Mouse (Mus musculus) gastrocnemius, postnatal 4 days (tissue): ENCODE measurements around the gene Ctnnal1. TPM values are rescaled to one million over a fixed set of nuclear protein-coding genes. Genes with fewer than 3 reads are reported as not detected.
"Not testable (repeated sequence)": the region's sequence is repeated elsewhere in the genome, so short reads cannot be mapped to it uniquely, and the experiment has no call there.

Experiments
- DNase-seq, 2 experiments: peaks; one replicate each; pipeline ENCODE4 v3.0.0; 2021 to 2022; ENCODE audit warnings: low spot score in 2 of 2, mixed read lengths in 2 of 2
- long read RNA-seq, 2 experiments: library from polyadenylated mRNA; stranded (forward); transcript quantifications; one replicate each; pipeline ENCODE4 v2.0.0; 2021
- total RNA-seq, 2 experiments: library from RNA; stranded (reverse); gene quantifications; 2 replicates each; pipeline ENCODE4 v1.2.3; 2021

Gene Ctnnal1
- 10 to 100 TPM; 22.7 to 25.1 TPM for total RNA-seq
- long read RNA-seq, experiment 1, transcript Ctnnal1-201 (19 exons, 3,664 nt) = major isoform, 51 of 61 reads
- long read RNA-seq, experiment 1, partial matches to known transcripts = 2 of 61 reads
- long read RNA-seq, experiment 1, other reads (novel, unspliced or antisense) = 8 of 61 reads
- long read RNA-seq, experiment 2, transcript Ctnnal1-201 (19 exons, 3,664 nt) = major isoform, 23 of 39 reads
- long read RNA-seq, experiment 2, partial matches to known transcripts = 6 of 39 reads
- long read RNA-seq, experiment 2, other reads (novel, unspliced or antisense) = 10 of 39 reads

DNA sequence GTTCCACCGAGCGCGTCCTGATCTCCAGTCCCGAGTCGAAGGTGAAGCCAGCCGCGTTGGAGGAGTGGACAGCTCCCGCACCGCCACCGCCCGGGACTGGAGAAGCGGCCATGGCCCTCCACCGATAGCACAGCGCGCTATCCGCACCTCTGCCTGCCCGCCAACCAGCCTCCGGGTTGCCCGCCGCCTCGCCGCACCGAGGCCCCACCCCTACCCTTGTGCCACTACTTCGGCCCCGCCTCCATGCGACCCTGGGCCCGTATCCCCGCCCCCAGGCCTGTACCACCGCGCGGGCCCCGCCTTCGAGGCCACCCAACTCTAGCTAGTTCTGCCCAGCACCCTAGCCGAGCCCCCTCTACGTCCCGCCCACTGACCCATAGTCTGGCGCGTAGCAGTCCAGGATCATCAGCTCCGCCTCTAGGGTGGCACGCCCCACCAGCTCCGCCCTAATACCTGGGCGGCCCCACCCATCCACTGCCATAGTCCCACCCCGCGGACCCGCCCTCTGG is at the start of gene Ctnnal1:
Gene Ctnnal1 (minus strand): TSS at position 186 of the 509 bp plus-strand sequence.
- peak; percentile 71 to 81 for DNase-seq

DNA sequence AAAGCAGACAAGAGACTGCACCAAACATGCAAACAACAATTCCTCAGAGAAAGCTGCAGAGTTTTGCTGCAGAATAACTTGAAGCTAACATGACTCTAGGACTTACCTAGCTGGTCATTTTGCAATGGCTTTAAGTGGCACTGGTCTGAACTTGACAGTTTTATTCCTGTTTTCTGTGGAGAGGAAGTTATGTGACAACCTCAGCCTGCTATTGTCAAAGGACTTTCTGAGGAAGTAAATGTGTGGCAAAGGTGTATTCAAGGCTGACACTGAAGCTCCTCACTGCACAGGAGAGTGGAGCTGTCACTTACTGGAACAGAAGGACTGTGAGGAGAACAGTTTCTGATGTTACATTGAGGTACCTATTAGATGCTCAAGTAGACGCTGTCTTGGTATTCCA is 49.8 kb upstream of the Ctnnal1 start:
- no peak for DNase-seq

DNA sequence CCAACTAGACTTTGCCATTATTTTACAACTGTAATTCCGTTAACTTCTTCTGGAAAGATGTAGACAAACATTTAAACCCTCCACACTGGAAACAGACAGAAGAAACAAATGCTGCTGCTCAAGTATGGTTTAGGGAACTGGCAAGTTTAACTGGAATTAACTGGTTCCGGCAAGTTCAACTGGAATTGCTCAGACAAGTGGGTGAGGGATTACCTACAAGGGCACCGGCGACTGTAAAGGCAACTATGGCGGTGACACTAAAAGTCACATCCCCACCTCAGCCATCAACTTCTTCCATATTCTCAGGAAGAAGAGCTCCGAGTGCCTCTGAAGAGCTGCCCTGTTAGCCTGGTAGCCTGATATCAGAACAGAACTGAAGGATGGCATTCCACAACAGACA is 49.4 kb upstream of the Ctnnal1 start:
- no peak for DNase-seq

DNA sequence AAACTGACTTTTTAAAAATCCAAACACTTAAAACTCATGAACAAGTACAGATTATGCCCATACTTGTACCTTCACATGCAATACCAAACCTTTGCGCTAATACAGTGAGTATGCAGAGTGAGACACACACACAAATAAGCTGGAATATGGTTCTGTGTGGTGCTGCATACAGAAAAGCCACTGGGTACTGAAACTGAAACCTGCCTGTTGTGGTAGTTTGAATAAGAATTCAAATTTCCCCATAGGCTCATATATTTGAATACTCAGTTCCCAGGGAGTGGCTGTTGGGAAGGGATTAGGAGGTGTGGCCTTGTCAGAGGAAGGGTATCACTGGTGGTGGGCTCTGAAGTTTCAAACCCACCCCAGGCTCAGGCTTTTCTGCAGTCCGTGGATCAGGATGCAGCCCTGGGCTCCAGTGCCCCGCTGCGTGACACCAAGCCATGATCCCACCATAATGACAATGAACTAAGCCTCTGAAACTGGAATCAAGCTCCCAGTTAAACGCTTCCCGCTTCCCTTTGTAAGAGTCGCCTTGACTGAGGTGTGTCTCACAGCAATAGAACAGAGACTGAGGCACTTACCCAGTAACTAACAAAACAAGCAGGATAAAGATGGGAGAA is 47.5 kb upstream of the Ctnnal1 start:
- no peak for DNase-seq

DNA sequence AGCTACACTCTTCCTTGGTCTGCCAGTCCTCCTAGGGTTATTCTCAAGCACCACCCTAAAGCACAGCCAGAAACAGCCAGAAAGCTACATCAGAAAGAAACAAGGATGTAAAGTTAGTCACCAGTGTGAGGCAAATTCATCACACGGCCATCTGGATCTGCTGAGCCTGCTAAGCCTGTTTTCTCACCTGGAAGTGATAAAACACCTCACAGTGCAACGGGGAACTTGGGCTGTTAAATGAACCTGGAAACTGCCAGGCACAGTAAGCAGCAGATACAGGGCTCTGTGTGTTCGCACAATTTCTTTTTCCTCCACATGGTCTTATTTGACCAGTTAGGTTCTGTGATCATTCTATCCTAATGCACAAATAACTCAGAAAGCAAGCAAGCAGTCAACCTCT is 44.6 kb upstream of the Ctnnal1 start:
- DNase-seq = no peak

DNA sequence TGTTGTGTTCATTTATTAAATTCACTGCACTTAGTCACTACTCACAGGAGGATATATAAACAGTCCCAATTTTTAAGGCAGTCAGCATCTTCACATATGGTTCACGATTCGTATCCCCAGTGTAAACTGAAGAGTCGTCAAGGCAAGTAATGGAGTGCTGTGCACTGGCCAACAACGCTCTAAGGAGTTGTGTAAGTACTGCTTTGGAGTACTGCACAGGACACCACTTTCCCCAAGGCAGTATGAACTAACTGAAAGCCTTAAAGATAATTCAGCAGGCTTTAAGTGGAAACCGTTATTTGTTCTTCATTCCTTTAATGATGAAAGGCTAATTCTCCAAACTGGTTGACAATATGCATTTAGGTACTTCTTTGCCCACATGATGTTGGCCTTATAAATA is 42.7 kb upstream of the Ctnnal1 start:
- no peak for DNase-seq

DNA sequence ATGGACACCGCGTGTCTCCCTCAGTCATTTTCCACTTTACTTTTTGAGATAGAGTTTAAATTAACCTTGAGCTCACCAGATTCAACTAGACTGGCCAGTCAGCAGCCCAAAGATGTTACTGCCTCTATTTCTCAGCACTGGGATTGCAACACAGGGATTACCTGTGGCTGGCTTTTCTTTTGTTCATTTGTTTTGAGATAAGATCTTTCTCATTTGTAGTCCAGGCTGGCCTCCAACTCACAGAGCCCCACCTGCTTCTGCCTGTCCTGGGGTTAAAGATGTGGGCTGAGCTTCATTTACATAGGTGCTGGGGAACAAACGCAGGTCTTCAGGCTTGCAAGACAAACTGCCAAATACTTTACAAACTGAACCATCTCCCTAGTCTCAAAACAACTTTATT is 41.9 kb upstream of the Ctnnal1 start:
- DNase-seq = no peak

DNA sequence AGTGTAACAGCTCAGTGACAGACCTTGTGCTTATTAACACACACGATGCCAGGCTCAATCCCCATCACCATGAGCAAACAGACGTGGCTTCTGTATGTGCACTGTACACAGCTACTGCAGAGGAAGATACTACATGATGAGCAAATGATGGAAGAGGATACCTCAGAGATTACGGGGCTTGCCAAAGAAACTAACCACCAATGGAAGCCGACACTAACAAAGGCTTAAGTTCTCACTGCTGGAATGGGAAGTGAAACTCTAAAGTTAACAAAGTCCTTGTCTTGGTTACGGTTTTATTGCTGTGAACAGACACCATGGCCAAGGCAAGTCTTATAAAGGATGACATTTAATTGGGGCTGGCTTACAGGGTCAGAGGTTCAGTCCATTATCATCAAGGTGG is 40.5 kb upstream of the Ctnnal1 start:
- DNase-seq = no peak

DNA sequence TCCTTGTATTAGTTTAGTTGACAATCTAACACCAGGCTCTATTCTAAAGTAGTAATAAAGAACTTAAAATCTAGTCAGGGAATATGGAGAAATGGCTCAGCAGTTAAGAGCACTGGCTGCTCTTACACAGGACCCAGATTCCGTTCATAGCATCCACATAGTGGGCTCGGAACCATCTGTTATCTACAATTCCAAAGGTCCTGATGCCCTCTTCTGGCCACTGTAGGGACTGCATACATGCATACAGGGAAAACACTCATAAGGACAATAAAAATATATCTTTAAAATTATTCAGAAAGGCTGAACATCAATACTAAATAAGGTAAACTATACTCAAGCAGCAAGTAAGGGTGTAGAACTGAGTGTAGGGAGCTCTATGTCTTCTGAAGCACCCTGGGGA is 36.7 kb upstream of the Ctnnal1 start:
- DNase-seq = no peak

DNA sequence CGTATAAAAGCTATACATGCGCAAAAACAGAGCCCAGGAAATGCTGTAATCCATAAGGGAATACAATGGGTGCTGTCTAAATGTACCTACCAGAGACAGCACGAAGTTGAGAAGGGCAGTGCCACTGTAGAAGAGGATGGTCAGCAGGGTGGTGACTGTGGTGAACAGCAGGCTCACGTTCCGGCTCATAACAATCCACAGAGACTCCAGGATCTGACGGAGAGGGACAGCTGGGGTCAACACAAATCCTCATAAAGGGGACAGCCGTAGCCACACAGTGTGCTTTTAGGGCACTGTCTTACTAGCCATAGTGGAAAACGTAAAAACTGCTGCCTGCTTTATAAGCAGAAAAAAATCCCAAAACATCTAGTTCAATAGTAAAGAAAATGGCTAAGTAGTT is 34.2 kb upstream of the Ctnnal1 start:
- no peak for DNase-seq

DNA sequence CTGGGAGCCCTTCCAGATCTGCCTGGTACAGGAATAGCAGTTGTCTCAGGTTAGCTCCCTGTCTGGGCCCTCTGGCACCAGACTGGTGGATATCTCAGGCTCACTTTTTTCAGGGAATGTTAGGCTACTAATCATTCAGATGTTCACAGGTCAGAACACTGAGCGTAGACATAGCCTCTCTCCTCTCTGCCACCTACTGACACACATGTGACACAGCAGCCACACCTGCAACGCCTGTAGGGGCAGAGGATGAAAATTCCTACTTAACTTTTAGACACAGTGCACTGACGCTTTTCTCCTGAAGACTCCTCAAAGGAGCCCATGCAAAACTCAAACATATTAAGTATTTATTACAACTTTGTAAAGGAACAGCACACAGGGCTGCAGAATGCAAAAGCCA is 32.5 kb upstream of the Ctnnal1 start:
- no peak for DNase-seq

DNA sequence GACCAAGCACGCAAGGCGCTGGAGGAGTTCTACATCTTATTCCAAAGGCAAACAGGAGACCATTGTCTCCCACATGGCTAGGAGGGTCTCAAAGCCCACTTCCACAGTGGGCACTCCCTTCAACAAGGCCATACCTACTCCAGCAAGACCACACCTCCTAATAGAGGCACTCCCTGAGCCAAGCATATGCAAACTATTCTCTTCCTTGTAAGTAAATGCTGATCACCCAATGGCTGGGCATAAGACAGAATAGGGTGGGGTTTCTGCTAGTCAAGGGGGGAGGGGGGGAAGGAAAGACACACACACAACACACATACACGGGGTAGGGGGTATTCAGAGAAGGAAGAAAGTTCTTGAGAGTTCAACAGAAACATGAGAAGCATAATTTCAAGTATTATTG is 29.2 kb upstream of the Ctnnal1 start:
- DNase-seq = no peak

DNA sequence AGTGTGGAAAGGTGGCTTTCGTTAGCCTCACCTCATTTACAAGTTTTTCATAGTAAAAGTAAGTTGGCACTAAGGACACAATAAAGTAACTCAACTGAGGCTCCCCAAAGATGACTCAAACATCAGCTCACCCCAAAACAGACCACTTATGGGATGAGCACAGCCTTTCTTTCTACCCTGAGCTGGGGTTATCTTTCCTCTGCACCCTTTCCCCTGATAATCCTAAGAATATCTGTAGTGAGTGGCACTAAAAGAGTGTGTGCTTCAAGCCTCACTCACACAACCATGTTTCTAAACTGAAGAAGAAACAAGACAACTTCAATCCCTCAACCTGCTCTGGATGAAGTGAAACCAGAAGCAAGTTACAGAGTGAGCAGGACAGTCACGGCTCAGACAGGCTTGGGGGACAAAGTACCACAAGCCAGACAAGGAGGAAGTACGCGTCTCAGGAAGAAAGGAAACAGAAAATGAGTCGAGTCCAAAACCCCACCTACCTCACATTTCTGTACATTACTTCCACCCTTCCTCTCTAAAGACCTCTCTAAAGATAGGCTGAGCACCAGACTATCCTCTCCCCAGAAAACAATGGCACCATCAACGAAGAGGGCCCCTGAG is 27.6 kb upstream of the Ctnnal1 start:
- no peak for DNase-seq

DNA sequence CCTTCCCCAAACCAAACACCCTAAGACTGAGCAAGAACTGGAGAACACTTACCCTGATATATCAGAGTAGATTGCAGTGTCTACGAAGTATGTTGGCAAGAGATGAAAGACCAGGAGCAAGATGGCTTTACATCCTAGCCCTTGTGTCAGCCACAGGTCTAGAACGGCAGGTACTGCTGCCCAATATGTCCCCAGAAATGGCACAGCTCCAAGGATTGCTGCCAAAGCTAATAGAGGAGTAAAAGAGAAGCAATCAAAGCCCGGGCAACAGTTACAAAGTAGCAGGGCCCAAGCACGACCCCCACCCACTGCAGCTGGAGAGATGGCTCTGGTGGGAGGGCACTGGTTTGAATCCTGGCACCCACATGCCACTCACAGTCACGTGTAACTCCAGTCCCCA is 23.5 kb upstream of the Ctnnal1 start:
- DNase-seq = no peak

DNA sequence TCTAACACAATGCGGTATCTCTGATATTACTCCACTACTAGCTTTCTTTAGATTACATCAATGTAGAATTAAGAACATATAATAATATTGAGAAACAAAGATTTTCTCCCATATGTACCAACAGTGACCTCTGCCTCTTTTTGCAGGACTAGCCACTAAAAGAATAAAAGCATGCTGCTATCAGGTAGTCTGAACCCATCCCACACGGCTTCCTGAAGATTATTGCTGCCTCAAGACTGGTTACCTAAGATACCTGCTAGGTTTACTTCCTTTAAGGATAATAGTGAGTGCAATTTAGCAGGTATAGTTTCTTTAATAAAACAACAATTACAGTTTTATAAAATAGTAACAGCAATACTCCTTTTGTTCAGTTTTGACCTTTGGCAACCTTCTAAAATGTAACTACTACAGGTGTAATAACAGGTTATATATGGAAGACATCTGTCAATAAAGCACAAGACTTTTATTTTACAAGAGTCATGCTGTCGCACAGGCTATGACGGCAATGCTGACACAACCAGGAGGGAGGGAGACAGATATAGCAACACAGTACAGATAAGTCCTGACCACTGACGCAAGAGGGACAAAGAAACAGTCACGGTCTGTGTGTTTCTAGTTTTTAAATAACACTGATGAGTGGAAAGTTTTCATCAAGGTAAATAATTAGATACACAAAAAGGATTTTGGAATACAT is 21.4 kb upstream of the Ctnnal1 start:
- no peak for DNase-seq

DNA sequence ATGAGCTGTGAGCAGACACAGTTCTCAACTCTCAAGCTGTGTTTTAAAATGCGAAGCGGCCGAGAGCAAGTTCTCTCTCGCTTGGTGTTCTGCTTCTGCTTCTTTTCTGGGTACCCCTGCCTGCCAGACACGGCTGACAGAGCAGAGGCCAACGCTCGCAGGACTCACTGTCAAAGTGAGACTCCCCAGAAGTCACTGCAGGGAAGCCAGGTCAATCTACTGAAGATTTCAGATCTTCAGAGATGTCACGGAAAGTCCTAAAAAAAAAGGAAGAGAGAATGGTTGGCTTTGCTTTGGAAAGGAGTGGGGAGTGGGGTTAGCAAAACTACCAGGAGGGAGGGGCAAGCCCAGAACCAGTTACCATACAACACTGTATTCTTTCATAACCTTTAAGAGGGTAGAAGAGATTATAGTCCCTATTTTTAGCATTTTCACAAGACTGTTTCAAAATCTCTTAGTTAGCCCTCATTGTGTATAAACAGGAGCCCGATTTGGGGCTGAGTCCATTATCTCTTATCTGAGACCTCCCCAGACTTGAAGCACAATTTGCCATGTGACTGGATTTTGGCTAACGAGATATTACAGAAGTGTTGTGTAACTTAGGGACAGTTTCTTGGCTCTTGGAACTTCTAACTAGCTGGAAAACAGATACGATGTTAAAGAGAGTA is 15.2 kb upstream of the Ctnnal1 start:
- DNase-seq = no peak

DNA sequence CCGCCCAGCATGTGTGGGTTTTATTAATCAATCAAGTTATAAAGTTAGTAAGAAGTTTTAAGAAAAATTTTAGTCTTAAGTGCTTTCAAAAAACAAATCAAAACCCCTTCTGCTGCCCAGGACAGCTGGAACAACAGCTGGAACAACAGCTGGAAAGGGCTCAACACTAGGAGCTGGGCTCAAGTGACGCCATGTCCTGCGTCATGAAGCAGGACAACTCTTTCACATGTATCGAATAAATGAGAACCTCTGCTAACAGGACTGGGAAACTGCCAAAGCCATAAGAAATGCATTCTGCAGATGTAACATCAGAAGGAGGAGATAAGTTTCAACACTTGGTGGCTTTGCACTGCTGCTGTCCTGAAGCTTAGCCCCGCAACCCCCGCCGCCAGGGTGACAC is 14.0 kb upstream of the Ctnnal1 start:
- no peak for DNase-seq

DNA sequence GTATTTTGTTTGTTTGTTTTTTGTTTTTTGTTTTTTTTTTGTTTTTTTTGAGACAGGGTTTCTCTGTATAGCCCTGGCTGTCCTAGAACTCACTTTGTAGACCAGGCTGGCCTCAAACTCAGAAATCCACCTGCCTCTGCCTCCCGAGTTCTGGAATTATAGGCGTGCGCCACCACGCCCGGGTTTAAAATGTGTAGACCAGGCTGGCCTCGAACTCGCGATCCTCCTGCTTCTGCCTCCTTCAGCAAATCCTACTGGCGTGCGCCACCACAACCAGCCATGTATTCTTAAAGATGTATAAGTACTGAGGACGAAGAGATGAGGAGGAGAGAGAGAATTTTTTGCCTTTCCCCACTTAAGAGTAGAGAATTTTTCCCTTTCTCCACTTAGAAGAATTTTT is 5.6 kb upstream of the Ctnnal1 start:
- DNase-seq = not testable (repeated sequence)

DNA sequence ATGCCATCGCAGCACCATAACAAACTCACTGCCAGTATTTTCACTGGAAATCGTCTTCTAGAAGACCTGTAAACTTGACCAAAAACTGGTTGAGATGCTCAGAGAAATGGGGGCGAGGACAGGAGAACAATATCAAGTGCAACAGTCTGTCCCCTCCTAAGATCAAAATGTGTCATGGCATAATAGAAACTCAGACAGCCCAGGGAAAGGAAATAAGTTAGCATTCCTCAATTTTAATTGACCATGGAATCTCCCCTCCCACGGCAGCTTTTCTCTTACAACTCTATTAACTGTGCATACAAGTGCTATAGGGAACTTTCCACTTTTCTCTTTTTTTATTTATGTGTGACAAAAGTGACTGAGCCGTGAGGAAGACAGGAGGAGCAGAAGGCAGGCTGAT is 2.8 kb upstream of the Ctnnal1 start:
- no peak for DNase-seq

DNA sequence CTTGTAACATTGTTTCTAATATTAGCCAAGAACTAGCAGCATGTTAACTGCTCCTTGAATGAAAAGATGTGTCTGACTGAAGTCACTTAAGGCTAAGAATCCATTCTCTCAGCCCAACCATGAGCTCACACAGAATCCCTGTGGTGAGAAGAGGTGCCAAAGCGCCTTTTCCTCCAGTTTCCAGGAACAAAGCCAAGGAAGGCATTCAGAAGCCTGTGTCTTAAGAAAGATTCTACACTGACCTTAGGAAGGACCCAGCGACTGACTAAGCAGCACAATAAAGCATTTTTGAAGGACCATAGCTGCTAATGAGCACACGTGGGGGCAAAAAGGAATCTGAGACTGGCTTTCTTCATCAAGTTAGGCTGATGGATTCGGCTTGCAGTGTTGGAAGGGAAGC is 983 bp upstream of the Ctnnal1 start:
- DNase-seq = peak in 1 of 2 experiments; percentile 34

DNA sequence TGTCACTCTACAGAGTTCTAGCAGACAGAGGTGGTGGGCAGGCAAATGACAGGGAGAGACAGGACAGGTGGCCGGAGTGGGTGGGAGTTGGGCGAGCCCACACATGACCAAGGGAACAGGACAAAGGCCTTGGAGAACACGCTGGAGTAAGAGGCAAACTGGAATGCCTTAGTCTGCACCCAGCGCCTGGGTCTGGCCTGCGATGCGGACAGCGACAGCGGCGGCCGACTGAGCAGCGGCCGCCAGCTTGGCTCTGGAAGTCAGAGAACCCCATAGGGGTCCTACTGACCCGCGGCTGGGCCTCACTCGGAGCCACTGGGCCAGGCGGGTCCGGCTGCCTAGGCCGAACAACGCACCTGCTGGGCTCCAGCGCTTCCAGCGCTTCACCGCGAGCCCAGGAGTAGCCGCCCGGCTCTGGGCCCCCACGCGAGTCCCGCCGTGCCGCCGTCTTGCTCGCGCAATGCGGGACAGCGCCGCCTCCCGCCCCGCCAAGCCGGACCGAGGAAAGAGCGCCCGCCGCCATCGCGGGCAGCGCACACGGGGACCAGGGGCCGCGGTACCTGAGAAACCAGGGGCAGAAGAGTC is 479 bp downstream of the Ctnnal1 start:
- peak; percentile 27 to 53 for DNase-seq
